Mouse (Mus musculus) cortical plate, adult 2 months (tissue): ENCODE data around the gene Il12b.
A peak's percentile ranks its signal among the peaks of the same experiment; 100 is the strongest.

Experiments
- CTCF ChIP-seq: fragments of 200-500 bp; IDR thresholded peaks from 2 replicates; pipeline ENCODE4 v1.5.1; 2011; ENCODE audit warnings: mild to moderate bottlenecking, control low read depth, low read length; ENCODE audit not compliant: insufficient read depth; ENCODE audit errors: extremely low read depth
- POLR2A ChIP-seq: fragments of 200-500 bp; IDR thresholded peaks from 2 replicates; pipeline ENCODE4 v1.6.1; 2011; ENCODE audit warnings: mild to moderate bottlenecking, low read length, control low read depth; ENCODE audit not compliant: insufficient read depth; ENCODE audit errors: extremely low read depth

DNA sequence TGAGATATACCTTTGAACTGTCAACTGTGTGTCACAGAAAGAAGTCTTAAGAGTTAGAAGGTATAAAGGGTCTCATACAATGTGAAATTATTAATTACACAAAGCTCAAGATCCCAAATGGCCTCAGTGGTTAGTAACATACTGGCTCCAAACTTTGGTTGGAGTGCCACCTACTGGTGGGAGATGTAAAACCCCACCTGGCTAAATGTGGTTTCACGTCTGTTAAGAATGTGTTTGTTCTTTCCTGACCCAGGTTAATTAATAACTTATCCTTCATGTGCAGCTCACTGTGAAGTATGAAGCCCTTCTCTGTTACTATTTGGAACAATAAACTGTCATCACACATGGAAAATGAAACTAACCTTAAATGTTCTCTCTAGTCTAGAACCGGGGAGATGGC lies 53.6 kb downstream of the Il12b start:
- TF ChIP-seq POLR2A (no peak), CTCF (peak; percentile 78)
